Mouse (Mus musculus) retina, postnatal 7 days (tissue): ENCODE measurements at regions not wholly inside any gene's neighbourhood (a gene's known extent, or its start where the extent isn't known, plus 50 kb on each side); places are given as distances from the start of the nearest gene placed in this dataset.

Source experiments
- DNase-seq: peaks from one replicate; pipeline ENCODE4 v3.0.0-alpha.2; 2012; ENCODE audit warnings: low read depth, low spot score

GRCm38 (mm10) chr14:100792094-100792493, 408.0 kb downstream of the Prr30 start:
- DNase-seq = no peak

- DNase-seq = no peak
Measured at GRCm38 (mm10) chr14:100781882-100782281, 418.2 kb downstream of the Prr30 start.

- no peak for DNase-seq
Measured at GRCm38 (mm10) chr14:100753951-100754350, 446.2 kb downstream of the Prr30 start.

- DNase-seq = no peak
Measured at GRCm38 (mm10) chr14:100752746-100753145, 447.4 kb downstream of the Prr30 start.

- DNase-seq = no peak
Measured at GRCm38 (mm10) chr14:100749737-100750541, 450.2 kb downstream of the Prr30 start.

GRCm38 (mm10) chr14:100735276-100735675, 450.8 kb upstream of the Klf12 start:
- DNase-seq = no peak

- DNase-seq = no peak
Measured at GRCm38 (mm10) chr14:100728433-100728832, 444.0 kb upstream of the Klf12 start.

- no peak for DNase-seq
Measured at GRCm38 (mm10) chr14:100727701-100728100, 443.2 kb upstream of the Klf12 start.

GRCm38 (mm10) chr14:100724962-100725361, 440.5 kb upstream of the Klf12 start:
- DNase-seq = no peak

- no peak for DNase-seq
Measured at GRCm38 (mm10) chr14:100720667-100721066, 436.2 kb upstream of the Klf12 start.

- DNase-seq = no peak
Measured at GRCm38 (mm10) chr14:100714952-100715351, 430.5 kb upstream of the Klf12 start.

- DNase-seq = no peak
Measured at GRCm38 (mm10) chr14:100713999-100714471, 429.6 kb upstream of the Klf12 start.

- no peak for DNase-seq
Measured at GRCm38 (mm10) chr14:100713592-100713991, 429.1 kb upstream of the Klf12 start.

GRCm38 (mm10) chr14:100665361-100665955, 381.0 kb upstream of the Klf12 start:
- DNase-seq = no peak

- no peak for DNase-seq
Measured at GRCm38 (mm10) chr14:100664180-100664579, 379.7 kb upstream of the Klf12 start.

GRCm38 (mm10) chr14:100642076-100642475, 357.6 kb upstream of the Klf12 start:
- DNase-seq = no peak

- DNase-seq = no peak
Measured at GRCm38 (mm10) chr14:100634521-100634920, 350.0 kb upstream of the Klf12 start.

GRCm38 (mm10) chr14:100631676-100632075, 347.2 kb upstream of the Klf12 start:
- DNase-seq = no peak

- no peak for DNase-seq
Measured at GRCm38 (mm10) chr14:100630197-100630596, 345.7 kb upstream of the Klf12 start.

- no peak for DNase-seq
Measured at GRCm38 (mm10) chr14:100627523-100627922, 343.0 kb upstream of the Klf12 start.

- no peak for DNase-seq
Measured at GRCm38 (mm10) chr14:100619656-100620030, 335.2 kb upstream of the Klf12 start.

GRCm38 (mm10) chr14:100618793-100619655, 334.5 kb upstream of the Klf12 start:
- DNase-seq = no peak
